Mouse (Mus musculus): ENCODE measurements around the gene Tmsb10.

Tmsb10 gene

DNA sequence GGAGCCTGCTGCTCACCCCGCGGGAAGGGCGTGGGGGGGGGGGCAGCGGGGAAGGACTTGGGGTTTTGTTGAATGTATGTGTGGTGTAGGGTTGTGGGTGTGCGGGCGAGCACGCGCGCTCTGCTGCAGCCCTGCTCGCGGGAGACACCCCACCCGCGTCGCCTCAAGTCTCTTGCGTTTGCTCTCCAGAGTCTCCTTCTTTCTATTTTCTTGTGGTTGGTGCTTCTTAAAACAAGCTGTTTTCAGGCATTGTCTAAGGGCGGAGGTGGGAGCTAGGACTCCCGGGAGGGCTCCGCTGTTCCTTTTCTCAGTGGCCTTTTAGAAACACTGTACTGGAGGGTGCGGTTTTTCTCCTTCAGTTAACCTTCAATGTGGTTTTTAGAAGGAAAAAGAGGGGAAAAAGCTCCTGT is at the start of gene Tmsb10:
TSS of gene Tmsb10 (minus strand) at position 87 of the 410 bp plus-strand sequence.
- DNase-seq (ENCODE audit: low spot score in 2 of 2) = no peak

GRCm38 (mm10) chr6:73003601-73004000 is 45.1 kb upstream of the Tmsb10 start:
- no peak for DNase-seq (ENCODE audit: low spot score in 2 of 2)

- DNase-seq (ENCODE audit: low spot score in 2 of 2) = no peak
Observed at GRCm38 (mm10) chr6:73002391-73002790, 43.8 kb upstream of the Tmsb10 start.

DNA sequence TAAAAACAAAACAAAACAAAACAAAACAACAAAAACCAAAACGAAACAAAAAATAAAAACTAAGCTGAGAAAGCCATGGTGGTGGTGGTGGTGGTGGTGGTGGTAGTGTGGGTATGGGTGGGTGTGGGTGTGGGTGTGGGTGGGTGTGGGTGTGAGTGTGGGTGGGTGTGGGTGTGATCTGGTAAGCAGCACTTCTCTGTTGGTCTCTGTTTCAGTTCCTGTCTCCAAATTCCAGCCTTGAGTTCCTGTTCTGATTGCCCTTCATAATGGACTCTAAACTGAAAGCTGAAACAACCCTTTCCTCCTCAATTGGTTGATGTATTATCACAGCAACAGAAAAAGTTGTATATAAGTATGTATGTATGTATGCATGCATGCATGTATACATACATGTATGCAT is 40.3 kb upstream of the Tmsb10 start:
- DNase-seq (ENCODE audit: low spot score in 2 of 2) = no peak

DNA sequence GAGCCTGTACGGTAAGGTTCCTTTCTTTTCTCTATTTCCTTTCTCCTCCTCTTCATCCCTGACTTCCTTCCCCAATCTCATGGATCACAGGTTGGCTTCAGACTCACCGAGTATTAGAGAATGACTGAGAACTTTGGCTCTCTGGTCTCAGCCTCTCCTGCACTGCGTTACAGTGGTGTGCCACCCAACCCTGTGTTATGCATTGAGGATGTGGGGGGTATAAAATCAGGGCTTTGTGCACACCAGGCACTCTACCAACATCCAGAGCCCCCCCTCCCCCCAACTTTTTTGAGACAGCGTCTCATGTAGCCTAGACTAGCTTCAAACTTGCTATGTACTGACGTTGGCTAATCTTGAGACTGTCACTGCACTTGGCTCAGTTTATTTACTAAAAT is 35.1 kb upstream of the Tmsb10 start:
- DNase-seq (ENCODE audit: low spot score in 2 of 2) = no peak

- no peak for DNase-seq (ENCODE audit: low spot score in 2 of 2)
Observed at GRCm38 (mm10) chr6:72993054-72993687, 34.6 kb upstream of the Tmsb10 start.

DNA sequence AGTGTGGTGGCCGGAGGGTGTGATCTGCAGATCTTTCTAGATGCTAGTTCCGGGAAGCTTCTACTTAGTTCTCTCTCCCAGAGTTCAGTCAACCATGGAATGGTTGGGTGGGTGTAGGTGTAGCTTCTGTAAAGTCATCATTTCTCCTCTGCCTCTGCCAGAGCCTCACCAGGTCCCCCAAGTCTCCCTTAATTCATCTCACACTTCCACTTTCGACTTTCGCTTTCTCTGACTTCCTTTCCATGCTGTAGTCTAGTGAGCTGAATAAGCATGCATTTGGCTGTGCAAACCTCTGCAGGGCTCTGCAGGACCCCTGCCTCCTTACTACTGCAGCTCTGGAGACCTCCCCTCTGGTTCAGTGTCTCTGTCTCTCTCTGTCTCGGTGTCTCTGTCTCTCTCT is 31.7 kb upstream of the Tmsb10 start:
- no peak for DNase-seq (ENCODE audit: low spot score in 2 of 2)

DNA sequence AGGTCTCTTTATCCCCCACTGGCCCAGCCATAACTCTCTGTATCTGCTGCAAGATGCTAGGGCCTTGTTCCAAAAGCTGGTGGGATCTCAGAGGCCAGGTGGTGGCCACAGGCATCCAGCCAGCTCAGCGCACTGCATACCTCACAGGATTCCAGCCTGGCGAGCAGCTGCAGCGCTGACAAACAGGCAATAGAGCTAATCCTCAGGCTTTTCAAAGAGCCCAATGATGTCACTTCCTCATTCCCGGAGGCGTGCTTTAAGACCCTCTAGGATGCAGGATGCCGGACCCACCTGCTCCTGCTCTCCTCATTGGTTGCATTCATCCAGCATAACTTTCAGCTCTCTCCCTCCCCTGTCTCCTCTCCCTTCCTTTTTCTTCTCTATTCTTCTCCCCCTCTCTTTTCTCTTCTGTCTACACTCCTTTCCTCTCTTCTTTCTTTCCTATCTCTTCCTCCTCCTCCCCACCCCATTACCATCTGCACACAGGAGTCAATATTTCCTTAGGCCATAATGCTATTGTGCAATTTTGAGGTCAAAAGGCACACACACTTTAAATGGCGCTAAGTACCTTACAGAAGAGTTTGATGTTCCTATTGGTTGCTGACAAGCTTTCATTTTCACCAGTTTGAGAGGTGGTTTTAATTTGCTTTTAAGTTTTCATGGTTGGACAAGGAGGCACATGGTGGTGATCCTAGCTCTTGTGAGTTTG is 30.6 kb upstream of the Tmsb10 start:
- peak in 1 of 2 experiments; percentile 6 for DNase-seq (ENCODE audit: low spot score in 2 of 2)

DNA sequence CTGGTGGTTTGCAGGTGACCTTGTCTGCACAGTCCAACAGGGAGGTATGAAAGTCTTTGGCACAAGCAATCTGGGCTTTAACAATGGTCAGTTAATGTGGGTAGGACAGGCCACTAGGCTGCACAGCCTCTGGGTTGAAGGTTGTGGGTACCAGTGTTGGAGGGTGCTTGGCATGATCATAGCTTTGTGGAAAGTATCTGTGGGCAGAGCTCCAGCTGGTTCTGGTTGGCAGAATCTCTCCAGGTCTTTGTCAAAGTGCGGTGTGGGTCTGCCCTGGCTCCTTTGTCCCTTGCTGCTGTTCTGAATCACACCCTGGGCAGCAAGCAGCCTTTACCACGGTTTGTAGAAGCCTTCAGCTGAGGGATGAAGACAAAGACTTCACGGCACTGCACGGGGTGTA is 24.0 kb upstream of the Tmsb10 start:
- no peak for DNase-seq (ENCODE audit: low spot score in 2 of 2)

DNA sequence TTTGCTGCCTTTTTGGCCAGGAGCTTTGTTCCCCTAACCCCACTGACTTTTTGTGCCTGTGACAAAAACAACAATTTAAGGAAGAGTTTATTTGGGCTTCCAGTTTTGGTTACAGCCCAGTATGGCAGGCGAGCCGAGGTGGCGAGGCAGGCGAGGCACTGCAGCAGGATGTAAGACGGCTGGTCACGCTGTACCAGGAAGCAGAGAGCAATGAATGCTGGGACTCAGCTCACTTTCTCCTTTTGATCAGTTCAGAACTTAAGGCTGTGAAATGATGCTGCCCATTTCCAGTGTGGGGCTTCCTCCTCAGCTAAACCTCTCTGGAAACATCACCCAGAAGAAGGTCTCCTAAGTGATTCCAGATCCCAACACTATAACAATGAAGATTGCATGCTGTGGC is 23.3 kb upstream of the Tmsb10 start:
- DNase-seq (ENCODE audit: low spot score in 2 of 2) = no peak

- DNase-seq (ENCODE audit: low spot score in 2 of 2) = peak in 1 of 2 experiments; percentile 27
Observed at GRCm38 (mm10) chr6:72981124-72981651, 22.6 kb upstream of the Tmsb10 start.

GRCm38 (mm10) chr6:72976866-72977265 is 18.3 kb upstream of the Tmsb10 start:
- no peak for DNase-seq (ENCODE audit: low spot score in 2 of 2)

DNA sequence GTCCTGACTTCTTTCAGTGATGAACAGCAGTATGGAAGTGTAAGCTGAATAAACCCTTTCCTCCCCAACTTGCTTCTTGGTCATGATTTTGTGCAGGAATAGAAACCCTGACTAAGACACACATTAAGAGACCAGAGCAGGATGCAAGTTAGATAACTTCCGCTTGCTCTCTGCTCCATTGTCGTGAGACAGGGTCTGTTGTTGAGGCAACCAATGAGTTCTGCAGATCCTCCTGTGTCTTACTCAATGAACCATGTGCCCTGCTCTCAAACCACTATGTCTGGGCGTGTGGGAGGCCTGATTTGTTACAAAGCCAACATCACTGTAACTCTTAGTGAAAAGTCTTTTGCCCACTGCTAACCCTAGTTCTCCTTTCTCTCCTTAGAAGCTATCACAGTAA is 12.5 kb upstream of the Tmsb10 start:
- DNase-seq (ENCODE audit: low spot score in 2 of 2) = no peak

- DNase-seq (ENCODE audit: low spot score in 2 of 2) = no peak
Observed at GRCm38 (mm10) chr6:72969787-72970186, 11.2 kb upstream of the Tmsb10 start.

GRCm38 (mm10) chr6:72965199-72965598 is 6.7 kb upstream of the Tmsb10 start:
- DNase-seq (ENCODE audit: low spot score in 2 of 2) = no peak

GRCm38 (mm10) chr6:72962281-72962741 is 3.8 kb upstream of the Tmsb10 start:
- no peak for DNase-seq (ENCODE audit: low spot score in 2 of 2)

GRCm38 (mm10) chr6:72961603-72962002 is 3.1 kb upstream of the Tmsb10 start:
- no peak for DNase-seq (ENCODE audit: low spot score in 2 of 2)

DNA sequence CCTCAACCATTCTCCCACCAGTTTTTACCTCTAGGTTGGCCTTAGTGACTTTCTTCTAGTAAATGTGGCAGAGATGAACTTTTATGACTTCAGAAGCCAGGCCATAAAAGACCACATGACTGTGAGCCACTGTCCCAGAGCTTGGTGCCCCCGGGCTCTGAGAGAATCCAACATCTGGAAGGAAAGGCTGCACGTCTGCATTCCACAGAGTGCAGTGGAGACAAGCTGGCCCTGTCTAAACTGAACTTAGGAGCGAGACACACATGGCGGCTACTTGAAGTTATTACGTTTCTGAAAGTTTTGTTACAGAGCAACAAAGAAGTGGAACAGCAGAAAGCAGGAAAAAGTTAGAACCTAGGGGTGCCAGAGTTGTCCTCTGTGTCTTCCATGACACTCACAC is 2.1 kb upstream of the Tmsb10 start:
- no peak for DNase-seq (ENCODE audit: low spot score in 2 of 2)

DNA sequence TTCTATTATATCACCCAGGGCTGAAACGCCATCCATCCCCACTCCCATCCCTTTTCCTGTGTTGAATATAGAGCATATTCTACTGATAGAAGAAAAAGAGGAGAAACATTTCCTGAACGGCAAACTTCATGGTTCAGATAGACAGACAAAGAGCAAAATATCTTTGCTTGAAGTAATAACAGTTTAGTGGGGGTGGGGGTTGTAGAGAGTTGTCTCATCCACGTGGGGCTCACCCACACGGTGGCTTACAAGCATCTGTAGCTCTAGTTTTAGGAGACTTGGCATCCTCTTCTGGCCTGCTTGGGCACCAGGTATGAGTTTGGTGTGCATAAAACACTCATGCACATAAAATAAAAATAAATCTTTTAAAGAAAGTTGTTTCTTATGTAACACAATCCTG is 627 bp upstream of the Tmsb10 start:
- DNase-seq (ENCODE audit: low spot score in 2 of 2) = peak in 1 of 2 experiments; percentile 23

DNA sequence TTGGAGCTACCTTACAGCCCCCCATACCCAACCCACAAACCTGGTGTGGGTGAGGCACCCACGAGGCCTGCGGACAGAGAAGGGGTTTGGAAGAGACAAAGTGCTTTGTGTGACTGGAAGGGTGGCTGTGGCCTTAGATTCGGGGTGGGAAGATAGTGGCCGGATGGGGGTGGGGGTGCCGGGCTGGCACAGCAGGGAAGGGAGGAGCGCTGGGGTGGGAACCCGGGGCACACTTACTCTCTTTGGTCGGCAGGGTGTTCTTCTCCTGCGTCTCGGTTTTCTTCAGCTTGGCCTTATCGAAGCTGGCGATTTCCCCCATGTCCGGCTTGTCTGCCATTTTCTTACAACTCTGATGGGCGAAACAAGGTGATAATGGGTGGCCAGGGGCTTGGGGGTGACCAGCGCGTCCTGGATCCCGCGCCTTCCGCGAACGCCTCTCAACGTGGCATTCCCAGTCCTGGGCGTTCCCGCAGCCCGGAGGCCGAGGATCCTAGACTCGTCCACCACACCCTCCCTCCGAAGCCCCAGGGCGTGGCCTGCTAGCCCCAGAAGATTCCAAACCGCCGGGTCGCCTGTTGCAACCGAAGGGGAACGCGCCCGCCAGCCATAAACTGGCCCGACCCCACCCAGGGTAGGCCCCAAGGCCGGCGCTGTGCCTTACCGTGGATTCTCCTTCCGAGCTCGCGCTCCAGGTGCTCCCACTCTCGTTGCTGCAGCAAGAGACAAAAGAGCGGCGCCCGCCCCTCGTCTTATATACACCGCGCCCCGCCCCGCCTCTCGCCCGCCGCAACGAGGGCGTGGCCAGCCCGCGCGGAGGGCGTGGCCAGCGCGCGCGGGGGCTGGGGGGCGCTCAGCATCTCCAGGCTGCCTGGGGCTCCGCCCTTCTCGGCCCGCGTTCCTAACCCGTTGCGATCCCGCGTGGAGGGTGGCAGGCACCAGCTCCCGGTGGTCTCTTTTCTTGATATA is 589 bp downstream of the Tmsb10 start:
- DNase-seq (ENCODE audit: low spot score in 2 of 2) = peak; percentile 52 to 81

DNA sequence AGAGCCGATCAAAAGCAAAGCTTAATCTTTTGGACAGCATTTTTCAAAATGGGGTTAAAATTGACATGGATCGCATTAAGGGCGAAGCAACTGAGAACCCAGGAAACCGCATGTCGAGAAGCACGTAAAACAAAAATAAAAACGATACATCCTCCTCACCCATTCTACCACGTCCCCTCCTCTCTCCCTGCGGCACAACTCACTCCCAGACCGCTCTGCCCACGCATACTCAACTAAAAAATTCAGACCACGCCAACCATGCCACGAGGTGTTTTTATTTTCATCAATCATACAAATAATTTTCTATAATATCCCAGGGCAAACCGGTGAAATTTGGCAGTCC is 1.5 kb downstream of the Tmsb10 start:
- DNase-seq (ENCODE audit: low spot score in 2 of 2) = no peak
